Mouse (Mus musculus) spleen, adult 18-20 months (tissue): Measurements from ENCODE around the gene Gpc6.

Source experiments
- DNase-seq, 2 experiments: peaks; one replicate each; pipeline ENCODE4 v3.0.0; 2022; ENCODE audit warnings: mixed read lengths in 2 of 2

Gpc6 gene

DNA sequence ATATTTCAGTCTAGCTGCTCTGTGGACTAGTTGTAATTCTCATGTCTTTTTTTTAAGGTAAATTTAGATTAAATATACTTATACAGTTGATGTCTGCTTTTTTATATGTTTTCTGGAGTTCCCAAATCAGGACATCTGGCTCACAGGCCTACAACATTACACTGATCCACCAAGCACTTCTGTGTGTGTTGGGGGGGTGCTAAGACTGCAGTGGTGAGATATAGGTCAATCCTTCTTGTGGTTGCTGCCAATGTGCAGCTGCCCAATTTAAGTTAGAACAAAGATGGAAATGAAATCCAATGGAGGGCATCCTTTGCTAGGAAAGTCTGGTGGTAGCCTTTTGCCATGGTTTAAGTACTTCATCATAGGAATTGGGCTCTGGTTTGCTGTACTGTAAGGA, 340.5 kb downstream of the Gpc6 start:
- no peak for DNase-seq

DNA sequence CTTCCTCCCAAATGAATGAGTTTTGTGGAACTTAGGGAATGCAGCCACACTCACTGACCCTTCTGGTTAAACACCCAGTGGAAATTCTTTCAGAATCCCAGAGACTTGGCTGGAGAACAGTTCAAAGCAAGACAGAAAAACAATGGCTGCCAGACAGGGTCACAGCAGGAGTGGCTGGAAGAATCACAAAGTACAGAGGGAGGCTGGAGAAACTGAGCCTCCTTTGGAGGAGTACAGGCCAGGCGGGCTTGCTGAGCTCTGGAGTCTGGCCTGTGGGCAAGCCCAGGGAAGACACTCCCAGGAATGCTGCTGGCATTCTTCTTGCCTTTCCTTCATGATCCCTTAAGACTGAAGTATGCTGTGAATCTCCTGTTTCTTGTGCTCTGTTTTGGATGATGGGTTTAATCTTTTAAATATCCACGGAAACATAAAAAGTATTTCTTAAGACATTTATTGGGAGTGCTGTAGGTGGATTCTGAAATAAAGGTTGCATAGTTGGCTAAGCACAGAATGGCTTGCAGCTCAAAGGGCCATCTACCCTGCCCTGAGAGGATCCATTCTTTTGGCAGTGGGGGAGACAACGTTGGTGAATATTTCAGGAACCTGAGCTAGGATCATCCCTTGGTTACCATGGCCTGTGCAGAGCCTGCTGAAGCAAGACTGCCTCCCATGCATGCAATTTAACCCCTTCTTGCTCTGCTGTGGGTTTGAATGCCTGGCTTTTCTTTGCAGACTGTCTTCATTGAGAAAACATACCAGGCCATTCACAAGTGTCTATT, 342.9 kb downstream of the Gpc6 start:
- no peak for DNase-seq

DNA sequence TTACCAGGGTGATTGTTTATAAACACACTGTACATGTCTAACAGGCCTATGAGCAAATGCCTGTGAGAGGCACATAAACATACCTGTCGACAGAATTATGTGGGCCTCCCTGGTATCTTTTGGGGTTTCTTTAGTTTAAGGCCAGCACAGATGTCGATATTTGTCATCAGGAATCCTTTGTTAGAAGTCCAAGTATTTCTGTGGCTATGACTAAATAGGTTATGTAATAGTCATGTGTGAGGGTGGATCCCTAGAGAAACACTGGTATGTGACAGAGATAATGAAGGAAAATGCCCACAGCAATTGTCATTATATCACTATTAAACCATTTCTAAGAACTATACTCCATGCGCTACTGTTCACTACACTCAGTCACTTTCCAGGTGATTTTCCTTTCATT, 358.5 kb downstream of the Gpc6 start:
- no peak for DNase-seq

DNA sequence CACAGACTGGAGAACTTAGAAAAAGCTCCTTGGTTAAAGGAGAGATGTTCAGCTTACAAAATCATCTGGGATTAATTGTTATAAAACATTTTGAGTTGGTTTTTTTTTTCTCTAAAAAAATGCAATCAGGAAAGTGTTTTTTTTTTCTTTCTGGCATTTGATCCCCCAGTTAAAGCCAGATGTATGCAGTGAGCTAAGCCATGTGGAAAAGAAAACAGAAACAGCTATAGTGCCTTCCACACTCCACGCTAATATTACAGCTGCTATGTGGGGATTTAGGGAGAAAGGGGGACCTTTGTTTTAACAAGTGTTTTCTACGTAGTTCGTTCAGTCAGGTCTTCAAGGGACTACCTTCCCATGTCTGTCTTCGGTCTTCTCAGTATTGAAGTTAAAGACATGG, 368.6 kb downstream of the Gpc6 start:
- no peak for DNase-seq

DNA sequence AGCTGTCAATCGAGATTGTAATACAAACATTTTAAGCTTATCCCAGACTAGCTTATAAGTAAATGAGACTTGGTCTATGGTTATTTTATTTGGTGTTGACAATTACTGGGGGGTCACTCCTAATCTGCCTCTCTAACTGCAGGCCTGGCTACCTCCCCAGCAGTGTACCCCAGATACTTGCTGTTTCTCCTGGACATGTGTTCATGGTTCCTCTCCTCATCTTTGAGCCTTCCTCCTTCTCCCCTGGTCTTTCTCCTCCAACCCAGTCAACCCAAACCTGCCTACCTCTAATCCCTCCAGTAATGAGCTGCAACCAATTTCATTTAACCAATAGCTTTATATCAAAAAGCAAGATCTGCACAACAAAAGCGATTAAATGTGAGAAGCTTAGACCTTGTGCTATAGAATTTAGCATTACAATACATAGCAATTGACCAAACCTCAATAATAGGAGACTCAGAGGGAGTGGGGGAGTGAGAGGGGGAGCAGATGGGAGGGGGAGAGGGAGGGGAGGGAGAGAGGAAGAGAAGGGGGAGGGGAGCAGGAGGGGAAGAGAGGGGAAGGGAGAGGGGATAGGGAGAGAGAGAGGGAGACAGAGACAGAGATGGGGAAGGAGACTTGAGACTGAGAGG, 371.2 kb downstream of the Gpc6 start:
- DNase-seq: no peak

DNA sequence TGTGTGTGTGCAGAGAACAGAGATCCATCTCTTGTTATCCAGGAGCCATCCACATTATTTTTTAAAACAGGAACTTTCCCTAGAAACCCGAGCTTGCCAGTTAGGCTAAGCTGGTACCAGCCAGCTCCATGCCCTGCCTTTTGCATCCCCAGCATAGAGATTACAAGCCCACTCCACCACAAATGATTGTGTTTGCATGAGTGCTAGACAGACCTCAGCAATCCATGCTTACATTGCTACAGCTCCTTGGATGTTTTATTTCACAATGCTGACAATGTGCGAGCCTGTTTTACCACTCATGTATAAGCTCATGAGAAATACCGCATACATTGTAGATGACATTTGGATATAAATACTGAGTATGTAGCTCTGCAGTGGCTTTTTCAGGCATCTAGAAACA, 375.9 kb downstream of the Gpc6 start:
- DNase-seq: no peak

DNA sequence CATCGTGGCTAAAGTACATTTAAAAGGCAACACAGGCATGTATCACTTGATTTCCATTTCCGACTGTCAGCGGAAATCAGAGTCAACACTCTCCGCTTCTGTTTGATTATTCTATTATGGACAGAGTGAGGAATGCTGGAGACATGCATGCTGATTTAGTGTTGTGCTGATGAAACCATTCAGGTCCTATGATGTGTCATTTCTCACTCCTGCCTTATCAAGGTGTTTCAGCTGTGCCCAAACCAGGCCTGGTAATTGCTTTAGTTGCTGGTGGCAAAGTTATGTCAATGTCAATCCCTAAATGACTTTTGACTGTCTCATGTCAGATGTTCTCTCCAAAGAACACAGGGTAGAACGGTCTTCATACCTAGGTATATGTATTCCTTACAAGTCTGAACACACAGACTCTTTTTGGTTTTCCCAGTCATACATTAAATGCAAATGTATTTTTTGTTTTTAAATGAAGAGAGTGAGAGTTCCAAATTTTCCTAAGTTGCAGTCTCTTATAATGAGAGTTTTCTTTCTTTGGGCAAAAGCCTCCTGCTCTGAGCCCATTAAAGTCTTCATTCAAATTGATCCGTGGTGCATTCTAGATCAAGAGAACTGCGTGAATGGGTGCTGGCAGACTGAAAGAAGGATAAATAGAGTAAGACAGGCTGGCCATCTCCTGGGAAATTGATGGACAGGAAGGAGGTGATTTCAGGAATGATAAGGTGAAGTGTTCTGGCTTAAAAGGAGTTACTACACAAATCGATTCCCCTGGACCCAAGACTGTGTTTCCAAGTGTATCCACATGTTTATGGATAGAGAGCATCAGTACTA, 379.0 kb downstream of the Gpc6 start:
- DNase-seq: no peak

DNA sequence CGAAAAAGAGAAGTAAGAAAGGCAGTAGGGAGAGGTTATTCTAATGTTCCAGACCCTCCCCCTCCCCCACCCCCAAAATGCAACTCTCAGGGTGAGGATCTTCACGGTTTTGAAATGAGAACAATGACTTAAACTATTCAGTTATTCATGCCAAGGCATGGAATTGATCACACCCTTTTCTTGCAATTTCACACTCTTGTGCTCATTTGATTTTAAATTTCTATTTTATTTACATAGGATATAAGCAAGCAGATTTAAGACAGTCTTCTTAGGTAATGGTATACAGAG, 379.6 kb downstream of the Gpc6 start:
- DNase-seq: no peak

DNA sequence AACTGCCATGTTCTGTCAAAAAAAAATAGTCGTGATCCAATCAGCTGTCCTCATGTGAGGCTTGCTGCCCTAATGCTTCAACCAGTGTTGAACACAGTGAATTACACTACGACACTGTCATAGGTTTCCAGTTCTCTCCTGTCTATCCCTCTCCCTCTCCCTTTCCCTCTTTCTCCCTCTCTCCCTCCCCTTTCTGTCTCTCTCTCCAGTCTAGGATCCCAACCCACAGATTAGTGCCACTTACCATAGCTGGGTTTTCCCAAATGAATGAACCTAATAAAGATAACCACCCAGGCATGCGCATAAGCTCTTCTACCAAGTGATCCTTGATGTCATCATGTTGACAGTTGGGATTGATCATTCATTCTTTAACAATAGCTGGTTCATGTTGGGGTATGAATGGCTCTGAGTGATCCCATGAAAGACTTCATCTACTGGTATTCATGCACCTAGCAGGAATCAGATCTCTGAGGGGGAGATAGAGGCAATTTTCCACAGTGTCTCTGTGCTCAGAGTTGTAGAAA, 384.9 kb downstream of the Gpc6 start:
- DNase-seq: no peak

DNA sequence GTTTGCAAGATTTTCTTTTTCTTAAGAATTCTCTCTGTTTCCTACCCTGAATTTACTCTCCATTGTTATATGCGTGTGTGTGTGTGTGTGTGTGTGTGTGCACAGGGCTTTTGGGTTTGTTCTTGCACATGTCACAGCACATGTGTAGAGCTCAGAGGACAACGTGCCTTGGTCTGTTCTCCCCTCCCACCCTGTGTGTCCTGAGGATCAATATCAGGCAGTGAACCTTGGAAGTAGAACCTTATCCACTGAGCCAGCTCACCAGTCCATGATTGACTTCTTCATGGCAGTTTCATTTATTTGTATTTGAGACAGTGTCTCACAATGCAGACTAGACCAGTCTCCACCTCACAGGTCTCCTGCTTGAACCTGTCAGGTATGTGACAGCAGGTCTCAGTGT, 399.1 kb downstream of the Gpc6 start:
- no peak for DNase-seq

DNA sequence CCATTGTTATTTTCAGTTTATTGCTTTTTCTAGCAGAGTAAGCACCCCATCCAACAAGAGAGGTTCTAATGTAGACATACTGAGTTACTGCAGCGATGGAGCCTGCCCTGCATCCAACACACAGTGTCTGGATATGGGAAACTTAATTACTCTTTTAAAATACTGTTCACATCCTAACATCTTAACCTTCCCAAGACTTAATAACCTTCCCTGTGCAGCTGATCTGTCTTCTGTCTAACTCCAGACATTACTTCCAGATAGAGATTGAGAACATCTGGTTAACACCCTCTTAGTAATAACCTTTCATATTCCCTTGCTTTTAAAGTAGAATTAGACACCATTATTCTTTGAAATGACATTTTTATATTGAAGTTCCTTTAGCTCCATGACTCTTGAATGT, 407.1 kb downstream of the Gpc6 start:
- DNase-seq: no peak

DNA sequence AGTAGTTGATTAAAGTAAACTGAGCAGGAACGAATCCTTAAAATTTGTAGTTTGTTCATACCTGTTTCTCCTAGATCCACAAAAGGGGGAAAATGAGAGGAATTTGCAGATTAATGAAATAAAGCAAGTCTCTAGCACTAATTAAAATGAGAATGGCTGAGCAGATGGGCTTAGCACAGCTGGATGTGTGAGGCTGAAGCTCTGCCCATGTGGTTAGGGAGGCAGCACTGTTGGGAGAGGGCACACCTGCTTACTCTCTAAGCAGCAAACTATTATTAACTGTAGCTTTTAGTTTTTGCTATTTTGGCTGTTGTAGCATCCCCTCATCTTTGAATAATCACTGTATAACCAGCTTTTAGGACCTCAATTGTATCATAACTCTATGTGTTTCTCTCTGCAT, 412.2 kb downstream of the Gpc6 start:
- DNase-seq: no peak

DNA sequence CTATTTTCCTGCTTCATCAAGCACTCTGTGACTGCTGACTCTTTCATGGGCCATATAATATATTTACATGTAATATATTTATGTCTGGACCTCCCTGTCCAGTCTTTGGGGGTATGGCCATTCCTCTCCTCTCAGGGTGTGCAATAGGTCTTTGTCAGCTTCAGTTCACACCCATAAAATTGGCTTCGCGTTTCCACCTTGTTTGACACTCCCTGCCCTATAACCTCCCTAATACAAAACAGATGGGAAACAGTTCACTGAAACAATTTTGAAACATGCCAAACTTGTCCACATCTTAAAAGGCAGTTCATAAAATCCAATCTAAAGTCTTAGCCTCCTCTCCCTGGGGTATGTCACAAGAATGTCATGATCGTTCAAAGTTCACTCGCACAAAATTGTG, 415.4 kb downstream of the Gpc6 start:
- DNase-seq: no peak

DNA sequence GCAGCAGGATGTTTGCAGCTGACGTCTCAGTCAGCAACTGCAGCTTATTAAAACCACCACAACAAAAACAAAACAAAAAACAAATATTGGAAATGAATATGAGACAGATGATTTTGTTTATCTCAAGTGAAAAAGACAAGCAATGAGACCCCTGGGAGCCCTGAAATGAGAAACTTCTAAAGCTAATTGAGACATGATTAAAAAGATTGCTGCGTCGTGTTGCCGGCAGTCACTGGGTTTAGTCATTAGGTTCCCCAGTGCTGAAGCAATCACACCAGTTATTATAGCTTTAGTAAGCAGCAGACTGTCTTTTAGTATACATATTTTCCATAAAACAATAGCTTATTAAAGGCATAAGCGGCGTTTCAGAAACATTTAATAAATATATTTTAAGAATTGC, 419.4 kb downstream of the Gpc6 start:
- no peak for DNase-seq

DNA sequence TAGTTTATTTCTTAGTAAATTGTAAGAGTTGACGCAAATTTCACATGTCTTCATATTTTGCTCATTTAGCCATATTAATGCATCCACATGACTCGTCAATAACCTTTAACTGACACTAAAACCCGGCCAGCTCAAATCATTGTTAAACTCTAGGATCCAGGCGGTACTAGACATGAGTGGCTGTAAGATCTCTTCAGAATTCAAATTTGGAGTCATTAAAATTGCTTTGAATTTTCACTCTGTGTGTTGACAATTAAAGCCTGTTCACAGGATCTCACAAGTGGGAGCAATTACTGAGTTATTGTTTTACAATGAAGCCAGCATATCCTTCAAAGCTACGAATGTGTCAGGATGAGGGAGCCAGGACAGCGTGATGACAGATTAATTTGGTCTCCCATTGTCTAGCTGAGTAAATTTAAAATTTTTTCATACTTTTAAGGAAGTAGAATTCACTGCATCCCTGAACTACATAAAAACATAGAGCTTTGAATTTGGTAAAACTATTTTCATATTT, 421.3 kb downstream of the Gpc6 start:
- no peak for DNase-seq

DNA sequence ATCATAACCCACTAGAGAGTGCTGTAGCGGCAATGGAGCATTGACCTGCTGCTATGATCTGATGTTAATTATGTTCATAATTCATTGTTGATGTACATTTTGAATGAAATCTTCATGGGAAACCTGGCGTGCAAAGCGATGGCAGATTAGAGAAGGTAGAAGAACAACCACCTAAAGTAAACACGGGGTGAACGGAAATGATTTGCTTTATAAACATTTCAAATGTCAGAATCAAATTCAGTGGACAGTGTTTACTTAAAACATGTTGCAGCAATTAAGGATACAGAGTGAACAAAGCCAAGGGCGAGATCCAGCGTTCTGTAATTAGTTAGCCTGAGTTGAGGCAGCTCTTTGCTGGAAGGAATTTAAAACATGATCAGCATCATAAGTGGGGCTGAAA, 426.2 kb downstream of the Gpc6 start:
- no peak for DNase-seq

DNA sequence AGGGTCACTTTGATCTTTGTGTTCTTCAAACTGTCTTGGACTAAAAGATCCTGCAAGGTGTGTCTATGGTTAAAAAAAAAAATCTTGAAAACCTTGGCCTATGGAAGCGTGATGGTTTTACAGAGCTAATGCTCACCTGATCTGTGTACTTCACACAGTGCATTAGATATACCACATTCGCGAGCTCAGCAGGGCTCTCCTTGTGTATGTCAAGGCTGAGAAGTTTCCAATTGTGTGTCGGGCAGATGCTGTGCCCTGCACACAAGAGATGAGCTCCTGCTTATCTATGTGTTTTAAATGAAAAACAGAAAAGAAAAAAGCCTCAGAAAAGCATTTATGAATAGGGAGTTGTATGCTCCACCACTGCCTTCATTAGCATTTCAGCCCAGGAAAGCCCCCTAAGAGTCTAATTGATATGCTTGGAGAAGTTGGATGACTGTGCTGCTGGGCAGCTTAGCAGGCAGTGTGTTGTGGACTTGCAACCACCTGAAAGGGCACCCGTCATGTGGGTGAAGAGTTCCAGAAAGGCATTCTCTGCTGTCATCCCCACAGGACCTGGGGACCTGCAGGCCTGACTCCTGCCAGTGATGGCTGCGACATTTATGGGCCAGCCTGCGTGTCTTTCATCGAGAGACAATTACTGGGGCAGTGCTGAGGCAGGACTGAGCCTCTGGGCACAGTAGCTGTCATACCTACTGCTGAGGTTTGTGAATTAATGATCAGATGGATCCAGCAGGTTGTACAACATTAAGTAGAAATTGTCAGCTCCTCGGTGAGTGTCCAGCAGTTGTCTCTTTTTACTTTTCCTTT, 436.2 kb downstream of the Gpc6 start:
- DNase-seq: no peak

DNA sequence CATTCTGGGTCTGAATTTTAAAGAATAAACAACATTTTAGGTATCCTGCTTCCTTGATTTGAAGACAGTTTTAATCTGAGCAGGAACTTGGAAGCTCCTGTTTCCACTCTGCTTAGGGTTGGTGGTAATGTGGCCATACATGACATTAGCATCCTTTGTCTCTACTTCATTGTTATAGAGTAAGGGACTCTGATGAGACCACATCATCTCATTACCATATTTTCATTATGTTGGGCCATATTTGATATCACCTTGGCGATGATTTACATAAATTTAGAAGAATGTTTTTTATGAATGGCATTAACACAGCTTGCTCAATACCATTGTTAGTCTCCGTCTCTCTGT, 436.8 kb downstream of the Gpc6 start:
- no peak for DNase-seq

DNA sequence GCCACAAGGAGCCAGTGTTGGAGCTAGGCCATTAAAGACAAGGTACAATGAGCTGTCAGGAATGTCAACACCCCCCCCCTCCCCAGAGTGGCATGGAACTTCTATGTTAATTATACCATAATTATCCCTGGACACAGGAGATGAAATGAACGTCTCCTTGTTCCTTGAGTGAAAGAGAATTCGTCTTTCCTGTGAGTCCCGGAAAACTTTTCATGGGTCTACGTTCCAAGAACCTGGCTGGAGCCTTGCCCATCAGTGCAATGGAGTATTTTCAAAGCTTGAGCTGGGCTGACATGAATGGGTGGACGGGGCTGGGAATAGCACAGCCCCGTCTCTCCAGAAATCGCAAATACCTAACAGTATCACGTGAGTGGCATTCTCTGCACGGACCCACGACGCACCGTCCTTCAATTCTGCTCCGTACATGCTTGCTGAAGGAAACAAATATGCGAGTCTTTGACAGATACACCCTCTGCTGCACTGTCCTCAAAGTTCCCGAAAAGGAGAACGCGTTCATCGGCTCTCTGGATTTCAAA, 444.3 kb downstream of the Gpc6 start:
- no peak for DNase-seq

DNA sequence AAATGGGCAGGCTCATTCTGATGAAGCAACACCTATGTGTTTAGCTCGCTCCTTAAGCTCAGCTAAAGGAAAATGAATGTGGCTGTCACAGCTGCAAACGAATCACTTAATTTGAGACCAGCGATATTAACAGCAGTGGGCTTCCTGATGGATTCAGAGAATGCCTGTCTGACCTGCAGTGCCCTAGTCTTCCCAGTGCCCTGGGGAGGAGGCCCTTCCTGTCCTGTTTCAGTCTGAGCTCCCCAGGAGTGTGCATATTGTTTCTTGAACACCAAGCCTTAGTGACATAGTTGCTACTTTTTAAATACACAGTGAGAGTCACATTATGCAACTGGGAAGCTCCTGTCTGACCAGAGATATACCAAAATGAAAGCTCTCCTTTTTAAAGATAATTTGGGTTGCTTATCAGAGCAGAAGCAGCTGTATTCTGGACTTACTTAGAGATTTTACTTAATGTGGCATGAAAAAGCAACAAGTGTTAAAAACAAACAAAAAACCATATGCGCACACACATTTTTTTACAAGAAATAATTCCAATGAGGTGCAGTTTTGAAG, 451.8 kb downstream of the Gpc6 start:
- no peak for DNase-seq

DNA sequence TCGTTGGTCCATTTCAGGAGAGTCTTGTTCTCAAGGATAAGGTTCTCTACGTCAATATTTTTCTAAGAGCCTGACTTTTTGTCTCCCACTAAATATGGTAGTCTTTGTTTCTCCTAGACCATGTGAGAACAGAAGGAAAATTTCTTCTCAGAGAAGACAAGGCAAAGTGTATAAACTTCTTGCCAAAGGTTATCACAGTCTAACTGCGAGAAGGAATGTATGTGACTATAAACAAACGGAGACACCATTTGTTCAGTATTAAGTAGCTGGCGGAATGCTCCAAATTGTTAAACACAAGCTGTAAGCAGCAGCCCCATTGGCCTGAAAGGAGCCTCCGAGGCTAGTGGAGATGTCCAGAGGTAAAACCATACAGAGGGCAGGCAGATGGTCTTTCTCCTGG, 454.9 kb downstream of the Gpc6 start:
- DNase-seq: no peak

DNA sequence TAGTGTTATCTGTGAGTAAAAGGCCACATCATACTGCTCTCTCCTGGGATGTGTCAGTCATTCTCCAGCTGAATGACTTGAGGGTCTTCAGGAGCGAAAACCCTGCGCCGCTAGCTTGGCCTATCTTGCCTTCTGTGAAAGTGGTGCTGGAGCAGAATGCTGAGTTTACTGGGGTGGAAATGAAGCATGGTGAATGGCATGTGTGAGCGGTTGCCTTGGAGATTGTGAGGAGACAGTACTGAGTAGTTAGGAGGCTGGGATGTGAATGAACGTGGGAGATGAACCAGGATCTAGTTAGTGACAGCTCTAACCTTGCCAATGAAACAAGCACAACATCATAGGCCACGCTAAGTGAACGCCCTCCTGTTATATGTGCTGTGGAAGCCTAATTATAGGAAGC, 458.1 kb downstream of the Gpc6 start:
- DNase-seq: no peak
